Mouse (Mus musculus) forelimb bud, embryonic 11.5 days (tissue): ENCODE results near the gene Lkaaear1.

Source experiments
- DNase-seq: peaks from one replicate; pipeline ENCODE4 v3.0.0-alpha.2; 2012; ENCODE audit warnings: low read depth, low spot score

The Lkaaear1 gene

GRCm38 (mm10) chr2:181656734-181657133 is 41.5 kb downstream of the Lkaaear1 start, which contains the start of gene Gm29797:
Gene Gm29797 (plus strand): TSS chr2:181657034.
- no peak for DNase-seq

- DNase-seq, result no peak
Observed at GRCm38 (mm10) chr2:181653523-181653922, 44.7 kb downstream of the Lkaaear1 start.

DNA sequence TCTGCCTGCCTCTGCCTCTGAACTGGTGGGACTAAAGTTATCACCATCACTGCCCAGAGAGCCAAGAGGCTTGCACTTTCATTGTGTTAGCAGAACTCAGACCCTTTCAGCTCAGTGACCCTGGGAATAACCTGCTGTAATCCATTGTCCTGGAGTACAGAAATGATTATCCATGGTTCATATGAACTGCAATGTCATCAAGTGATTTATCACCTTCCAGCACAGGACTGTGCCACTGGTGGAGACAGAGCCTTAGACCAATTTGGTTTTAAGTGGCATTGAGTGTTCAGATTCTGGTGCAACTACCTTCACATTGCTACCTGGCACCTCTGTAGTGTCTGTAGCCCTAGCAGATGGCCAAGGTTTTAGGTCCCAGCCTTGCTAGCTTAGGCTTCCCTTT is 45.2 kb downstream of the Lkaaear1 start:
- DNase-seq, result no peak

GRCm38 (mm10) chr2:181648926-181649325 is 49.3 kb downstream of the Lkaaear1 start:
- DNase-seq, result no peak
